Mouse (Mus musculus) MEL (cell line): Measurements from ENCODE around the gene Cpeb3. TPM values are rescaled to one million over a fixed set of nuclear protein-coding genes. Genes with fewer than 3 reads are reported as not detected.

Source experiments
- DNase-seq: peaks from one replicate; pipeline ENCODE4 v3.0.0; 2011; ENCODE audit warnings: low read depth, low spot score
- H3K27ac ChIP-seq: 2 replicates; pipeline ENCODE4 v1.5.1; 2012; ENCODE audit warnings: low read depth, mild to moderate bottlenecking, control low read depth, low read length, moderate library complexity; ENCODE audit not compliant: control insufficient read depth
- H3K27me3 ChIP-seq, 2 experiments: fragments of 150-350 bp in 1 of 2; sonication (generic) in 1 of 2; 2 replicates each; pipeline ENCODE4 v1.6.1; 2012; ENCODE audit warnings: low read length in 2 of 2, mild to moderate bottlenecking in 2 of 2, improper control_type of control experiment in 1 of 2, moderate library complexity in 1 of 2; ENCODE audit not compliant: insufficient read depth in 2 of 2, control insufficient read depth in 1 of 2
- H3K36me3 ChIP-seq, 2 experiments: 2 replicates each; pipeline ENCODE4 v1.6.1; 2012 to 2014; ENCODE audit warnings: low read length in 2 of 2, improper control_type of control experiment in 1 of 2, inconsistent platforms in 1 of 2, mild to moderate bottlenecking in 1 of 2; ENCODE audit not compliant: insufficient read depth in 2 of 2, control insufficient read depth in 1 of 2
- H3K4me1 ChIP-seq, 2 experiments: fragments of 150-350 bp in 1 of 2; sonication (generic) in 1 of 2; 2 replicates each; pipeline ENCODE4 v1.6.1; 2012; ENCODE audit warnings: low read length in 2 of 2, improper control_type of control experiment in 1 of 2, mild to moderate bottlenecking in 1 of 2; ENCODE audit not compliant: insufficient read depth in 2 of 2, control insufficient read depth in 1 of 2
- H3K4me3 ChIP-seq, 2 experiments: fragments of 150-350 bp in 1 of 2; sonication (generic) in 1 of 2; 2 replicates each; pipeline ENCODE4 v1.5.1; 2012; ENCODE audit warnings: low read depth in 2 of 2, low read length in 2 of 2, mild to moderate bottlenecking in 2 of 2, moderate library complexity in 2 of 2, control low read depth in 1 of 2, improper control_type of control experiment in 1 of 2; ENCODE audit not compliant: control insufficient read depth in 1 of 2, insufficient read depth in 1 of 2
- H3K79me2 ChIP-seq: 2 replicates; pipeline ENCODE4 v1.6.1; 2012; ENCODE audit warnings: mild to moderate bottlenecking, low read length, moderate library complexity; ENCODE audit not compliant: control insufficient read depth, poor library complexity, insufficient read depth
- H3K9ac ChIP-seq: 2 replicates; pipeline ENCODE4 v1.6.1; 2012; ENCODE audit warnings: low read depth, mild to moderate bottlenecking, control low read depth, low read length, moderate library complexity; ENCODE audit not compliant: control insufficient read depth, poor library complexity, severe bottlenecking
- H3K9me3 ChIP-seq: fragments of 150-350 bp; sonication (generic); replicated peaks from 2 replicates; pipeline ENCODE4 v1.6.1; 2012; ENCODE audit warnings: mild to moderate bottlenecking, low read length, improper control_type of control experiment, moderate library complexity; ENCODE audit not compliant: insufficient read depth
- CHD1 ChIP-seq: IDR thresholded peaks from 2 replicates; pipeline ENCODE4 v1.6.1; 2012; ENCODE audit warnings: low read depth, mild to moderate bottlenecking, inconsistent platforms, low read length, improper control_type of control experiment
- CHD2 ChIP-seq: IDR thresholded peaks from 2 replicates; pipeline ENCODE4 v1.6.1; 2011; ENCODE audit warnings: low read length, improper control_type of control experiment
- CTCF ChIP-seq, 3 experiments: IDR thresholded peaks in 2 of 3; conservative IDR thresholded peaks in 1 of 3; 2 replicates each; pipeline ENCODE4 v1.5.1; 2011 to 2012; ENCODE audit warnings: low read length in 3 of 3, low read depth in 2 of 3, mild to moderate bottlenecking in 2 of 3, improper control_type of control experiment in 1 of 3, inconsistent platforms in 1 of 3, mixed read lengths in 1 of 3, moderate library complexity in 1 of 3; ENCODE audit not compliant: control insufficient read depth in 1 of 3, insufficient read depth in 1 of 3, poor library complexity in 1 of 3, severe bottlenecking in 1 of 3
- ETS1 ChIP-seq: IDR thresholded peaks from 2 replicates; pipeline ENCODE4 v1.6.1; 2012; ENCODE audit warnings: low read depth, mild to moderate bottlenecking, inconsistent platforms, low read length, improper control_type of control experiment, moderate library complexity
- JUND ChIP-seq: IDR thresholded peaks from 2 replicates; pipeline ENCODE4 v1.6.1; 2011; ENCODE audit warnings: low read depth, mild to moderate bottlenecking, improper control_type of control experiment, low read length
- RAD21 ChIP-seq: IDR thresholded peaks from 2 replicates; pipeline ENCODE4 v1.6.1; 2011; ENCODE audit warnings: mild to moderate bottlenecking, low read depth, low read length, improper control_type of control experiment
- RCOR1 ChIP-seq: IDR thresholded peaks from 2 replicates; pipeline ENCODE4 v1.6.1; 2012; ENCODE audit warnings: low read depth, mild to moderate bottlenecking, inconsistent platforms, low read length, improper control_type of control experiment
- SIN3A ChIP-seq: IDR thresholded peaks from 2 replicates; pipeline ENCODE4 v1.6.1; 2012; ENCODE audit warnings: low read length, improper control_type of control experiment, inconsistent platforms
- SMC3 ChIP-seq: IDR thresholded peaks from 2 replicates; pipeline ENCODE4 v1.6.1; 2011; ENCODE audit warnings: low read depth, low read length, improper control_type of control experiment
- UBTF ChIP-seq: IDR thresholded peaks from 2 replicates; pipeline ENCODE4 v1.6.1; 2012; ENCODE audit warnings: low read depth, mild to moderate bottlenecking, inconsistent platforms, low read length, improper control_type of control experiment, moderate library complexity, borderline replicate concordance; ENCODE audit not compliant: insufficient read depth
- USF2 ChIP-seq, 2 experiments: IDR thresholded peaks; 2 replicates each; pipeline ENCODE4 v1.6.1; 2011 to 2012; ENCODE audit warnings: improper control_type of control experiment in 2 of 2, low read length in 2 of 2, borderline replicate concordance in 1 of 2, inconsistent platforms in 1 of 2, low read depth in 1 of 2, mild to moderate bottlenecking in 1 of 2; ENCODE audit not compliant: insufficient read depth in 1 of 2
- ZC3H11A ChIP-seq: IDR thresholded peaks from 2 replicates; pipeline ENCODE4 v1.6.1; 2012; ENCODE audit warnings: low read depth, mild to moderate bottlenecking, inconsistent platforms, low read length, improper control_type of control experiment
- polyA plus RNA-seq, 2 experiments: library from polyadenylated mRNA; stranded (reverse) in 1 of 2; unstranded in 1 of 2; fragments of >175 nt in 1 of 2; fragments of >200 nt in 1 of 2; gene quantifications; 2 replicates each; pipeline versions ENCODE4 v1.2.1 to v1.2.4; 2012; ENCODE audit warnings: low replicate concordance in 2 of 2, low read depth in 1 of 2; ENCODE audit not compliant: insufficient read length in 2 of 2, insufficient read depth in 1 of 2, missing spikeins in 1 of 2
- total RNA-seq: library from RNA; depleted of rRNA; stranded (reverse); fragments of 300-350 nt; gene quantifications from 2 replicates; pipeline ENCODE4 v1.2.3, GENCODE M21; 2012

Gene Cpeb3
- total and polyA plus RNA-seq, 3 experiments, result 0.35 to 0.93 TPM; not detected in 1

- no peaks in the 10 kb centered on the region for H3K9me3 ChIP-seq
- peaks cover 0 to 4% of the 10 kb centered on the region in 2 experiments; a peak in 1 of 4 replicates for H3K4me1 ChIP-seq
- H3K27ac ChIP-seq, result no peak overlapping the region
- H3K79me2 ChIP-seq, result no peaks in the 10 kb centered on the region
- no peak for DNase-seq
- H3K36me3 ChIP-seq, result peaks cover 0 to 7% of the 10 kb centered on the region in 2 experiments; a peak in 2 of 4 replicates
- TF ChIP-seq UBTF (no peak), ZC3H11A (no peak)
- H3K9ac ChIP-seq, result no peak overlapping the region
- H3K4me3 ChIP-seq, result no peak overlapping the region
- no peaks in the 10 kb centered on the region for H3K27me3 ChIP-seq
These were observed 123.9 kb downstream of the Cpeb3 start for GRCm38 (mm10) chr19:37084546-37084945.

DNA sequence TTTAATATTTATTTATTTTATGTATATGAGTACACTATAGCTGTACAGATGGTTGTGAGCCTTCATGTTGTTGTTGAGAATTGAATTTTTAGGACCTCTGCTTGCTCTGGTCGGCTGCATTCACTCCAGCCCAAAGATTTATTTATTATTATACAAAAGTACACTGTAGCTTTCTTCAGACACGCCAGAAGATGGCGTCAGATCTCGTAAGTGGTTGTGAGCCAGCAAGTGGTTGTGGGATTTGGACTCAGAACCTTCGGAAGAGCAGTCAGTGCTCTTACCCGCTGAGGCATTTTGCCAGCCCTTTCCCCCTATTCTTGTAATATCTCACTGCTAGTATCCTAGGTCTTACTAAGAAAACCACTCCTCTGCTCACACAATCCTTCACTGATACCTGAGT, 126.9 kb downstream of the Cpeb3 start:
- H3K4me1 ChIP-seq, result no peaks in the 10 kb centered on the region
- no peaks in the 10 kb centered on the region for H3K27me3 ChIP-seq
- H3K4me3 ChIP-seq, result no peak overlapping the region
- no peaks in the 10 kb centered on the region for H3K79me2 ChIP-seq
- H3K36me3 ChIP-seq, result no peaks in the 10 kb centered on the region
- peak; percentile 63 for TF ChIP-seq SMC3
- TF ChIP-seq ZC3H11A, result peak; percentile 39
- no peak for TF ChIP-seq RCOR1
- peak in 2 of 3 experiments; percentile 36 to 42; a peak in 4 of 6 replicates for TF ChIP-seq CTCF (IDR thresholded peaks at IDR 0.05 in 2 of 3, conservative IDR thresholded peaks at IDR 0.05 in 1 of 3; ENCODE audit: control insufficient read depth in 1 of 3, insufficient read depth in 1 of 3, low read depth in 2 of 3, low read length in 3 of 3, poor library complexity in 1 of 3, severe bottlenecking in 1 of 3)
- peak; percentile 37 for TF ChIP-seq RAD21
- DNase-seq, result peak; percentile 7
- H3K27ac ChIP-seq, result no peak overlapping the region
- H3K9me3 ChIP-seq, result no peaks in the 10 kb centered on the region
- no peak overlapping the region for H3K9ac ChIP-seq

DNA sequence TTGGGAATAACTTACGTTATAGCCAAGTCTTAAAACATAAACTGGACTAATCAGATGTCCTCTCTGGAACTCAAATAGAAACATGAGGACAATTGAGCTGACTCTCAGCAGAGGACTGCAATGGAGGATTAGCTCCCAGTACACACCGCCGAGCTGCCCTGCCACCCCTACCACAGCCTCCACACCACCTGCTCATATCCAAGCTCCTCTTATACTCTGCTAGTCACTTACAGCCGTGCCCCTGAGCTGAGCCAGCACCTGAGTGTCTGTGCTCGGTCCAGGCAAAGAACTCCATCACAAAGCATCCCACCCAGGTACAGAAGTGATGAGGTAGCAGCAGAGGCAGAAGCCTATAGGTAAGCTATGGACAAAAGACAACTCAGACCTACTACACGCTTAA, 129.2 kb downstream of the Cpeb3 start:
- Histone ChIP-seq H3K9me3 (no peaks in the 10 kb centered on the region), H3K4me3 (no peak overlapping the region), H3K4me1 (no peaks in the 10 kb centered on the region), H3K27me3 (no peaks in the 10 kb centered on the region), H3K27ac (no peak overlapping the region), H3K9ac (no peak overlapping the region), H3K36me3 (no peaks in the 10 kb centered on the region), H3K79me2 (no peaks in the 10 kb centered on the region)
- TF ChIP-seq CHD2 (no peak), SMC3 (no peak), SIN3A (no peak), UBTF (no peak), RCOR1 (no peak), JUND (no peak), ETS1 (no peak), USF2 (IDR thresholded peaks at IDR 0.05; ENCODE audit: borderline replicate concordance in 1 of 2, insufficient read depth in 1 of 2, low read depth in 1 of 2, low read length in 2 of 2) (no peak), CHD1 (no peak)
- DNase-seq, result no peak
